Mouse (Mus musculus) CD8-positive naive resting alpha-beta T cell, adult 2 months (primary cell): Measurements from ENCODE around the gene Gstm2.
"Not testable (repeated sequence)": the region's sequence is repeated elsewhere in the genome, so short reads cannot be mapped to it uniquely, and the experiment has no call there.

Experiments
- DNase-seq, 2 experiments: peaks; one replicate each; pipeline ENCODE4 v3.0.0; 2022; ENCODE audit warnings: low read depth in 2 of 2, low spot score in 2 of 2

Gene Gstm2

DNA sequence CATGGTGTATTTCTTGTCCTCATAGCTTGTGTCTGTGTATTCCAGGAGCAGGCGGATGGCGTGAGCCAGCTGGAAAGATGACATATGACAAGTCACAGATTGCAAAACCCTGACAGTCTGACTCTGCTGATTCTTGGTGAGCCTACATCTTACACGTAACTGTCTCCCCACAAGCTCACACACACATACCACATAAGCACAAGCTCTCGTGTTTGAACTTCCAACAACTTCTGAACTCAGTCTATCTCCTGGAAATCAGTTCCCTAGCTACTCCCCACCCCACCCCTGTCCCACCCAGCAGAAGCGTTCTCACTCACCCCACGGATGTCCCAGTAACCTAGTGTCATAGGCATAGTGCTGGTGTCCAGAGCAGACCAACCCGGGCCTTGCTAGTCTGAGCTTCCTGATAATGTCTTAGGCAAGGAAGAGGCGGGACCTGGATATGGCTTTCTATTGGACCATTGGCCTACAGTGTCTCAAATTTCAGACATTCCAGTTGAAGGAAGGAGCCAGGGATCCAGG lies at the start of gene Gstm2:
Gene Gstm2 (minus strand): TSS at position 413 of the 522 bp plus-strand sequence.
- no peak for DNase-seq

DNA sequence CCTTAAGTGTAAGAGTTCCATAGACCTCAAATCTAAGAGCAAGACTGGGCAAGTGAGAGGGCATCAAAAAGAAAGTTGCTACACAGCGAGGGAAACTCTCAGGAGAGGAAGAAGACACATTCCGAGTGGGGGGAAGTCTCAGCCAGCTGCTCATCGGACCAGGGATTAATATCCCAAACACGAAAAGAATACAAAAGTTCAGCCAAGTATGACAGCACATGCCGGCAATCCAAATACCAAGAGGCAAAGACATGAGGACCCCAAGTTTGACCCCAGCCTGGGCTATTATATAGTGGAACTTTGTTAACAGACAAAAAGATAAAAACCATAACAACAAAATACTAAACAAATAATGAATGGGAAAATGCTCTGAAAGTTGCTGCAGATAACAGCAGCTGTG lies 46.9 kb upstream of the Gstm2 start:
- no peak for DNase-seq

DNA sequence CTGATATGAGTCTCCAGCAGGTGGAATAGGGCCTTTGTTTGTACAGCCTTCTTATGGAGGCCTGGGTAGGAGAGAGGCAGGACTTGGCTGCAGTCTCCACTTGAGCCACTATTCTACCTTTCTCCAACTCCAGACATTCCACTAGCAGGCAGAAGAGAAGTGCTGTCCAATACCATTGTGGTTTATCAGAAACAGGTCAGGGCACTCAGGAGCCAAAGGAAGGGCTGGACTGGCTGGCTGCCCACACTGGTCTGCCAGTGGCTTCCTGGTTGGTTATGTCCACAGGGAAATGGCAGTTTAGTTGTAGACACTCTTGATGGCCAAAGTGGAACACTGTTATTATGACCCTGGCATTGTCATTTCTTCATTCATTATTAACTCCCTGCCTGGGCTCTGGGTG lies 45.9 kb upstream of the Gstm2 start:
- no peak for DNase-seq

DNA sequence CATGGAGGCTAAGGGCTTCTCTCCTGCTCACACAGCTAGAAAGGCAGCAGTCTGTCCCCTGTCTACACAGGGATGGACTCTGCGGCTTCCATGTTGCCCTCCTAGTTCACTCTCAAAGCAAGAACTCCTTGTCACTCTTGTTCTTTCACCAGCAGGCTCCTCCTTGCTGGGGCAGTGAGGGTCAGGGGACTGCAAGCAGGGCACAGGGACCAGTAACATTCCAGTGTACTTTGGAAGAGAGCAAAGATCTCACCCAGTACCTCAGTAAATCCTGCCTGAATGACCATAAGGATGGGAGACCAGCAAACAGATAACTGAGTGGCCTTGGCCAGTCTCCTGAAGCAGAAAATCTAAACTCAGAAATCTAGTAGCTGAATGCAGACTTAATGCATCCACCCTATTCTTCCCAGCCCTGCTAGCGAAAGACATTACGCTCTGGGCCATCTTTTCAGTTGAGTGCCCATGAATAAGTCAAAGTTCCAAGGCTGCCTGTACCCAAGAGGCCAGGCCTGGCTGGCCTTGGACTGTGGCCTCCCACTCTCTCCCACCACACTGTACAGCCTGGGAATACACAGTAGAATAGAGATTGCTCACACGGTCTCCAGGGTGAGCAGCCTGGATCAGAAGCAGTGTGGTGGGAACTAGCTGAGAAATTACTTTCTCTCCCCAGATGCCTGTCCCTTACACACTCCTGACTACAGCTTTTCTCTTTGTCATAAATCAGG lies 42.5 kb upstream of the Gstm2 start:
- DNase-seq = no peak

DNA sequence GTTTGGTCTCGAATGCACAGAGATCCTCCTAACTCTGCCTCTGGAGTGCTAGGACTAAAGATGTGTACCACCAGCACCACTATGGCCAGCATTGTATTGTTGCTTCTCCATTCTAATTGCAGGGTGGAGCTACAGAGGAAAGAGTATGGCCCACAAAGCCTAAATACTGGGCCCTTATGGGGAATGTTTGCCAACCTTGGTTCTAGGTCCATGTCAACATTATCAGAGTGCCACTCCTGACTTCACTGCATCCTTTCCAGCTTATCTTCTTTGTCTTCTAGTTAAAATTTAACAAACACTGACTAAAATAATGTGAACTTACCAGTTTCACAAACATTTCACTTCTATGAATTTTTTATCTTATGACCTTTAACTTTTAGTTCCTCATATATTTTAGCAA lies 40.3 kb upstream of the Gstm2 start:
- DNase-seq = no peak

DNA sequence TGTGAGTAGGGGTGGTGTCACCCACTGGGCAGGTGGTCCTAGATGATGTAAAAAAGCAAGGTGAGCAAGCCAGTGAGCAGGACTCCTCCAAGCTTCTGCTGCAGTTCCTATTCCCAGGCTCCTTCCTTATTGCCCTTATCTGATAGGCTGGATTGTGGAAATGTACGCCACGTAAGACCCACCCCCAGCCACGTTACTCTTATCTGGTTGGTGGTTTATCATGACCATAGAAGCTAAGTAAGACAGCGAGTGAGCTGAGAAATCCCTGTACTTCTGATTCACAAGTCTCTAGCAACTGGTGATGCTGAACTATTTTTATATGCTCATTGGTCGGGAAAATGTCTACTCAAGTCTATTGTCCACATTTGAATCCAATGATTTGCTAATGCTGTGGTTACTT lies 39.8 kb upstream of the Gstm2 start:
- no peak for DNase-seq

DNA sequence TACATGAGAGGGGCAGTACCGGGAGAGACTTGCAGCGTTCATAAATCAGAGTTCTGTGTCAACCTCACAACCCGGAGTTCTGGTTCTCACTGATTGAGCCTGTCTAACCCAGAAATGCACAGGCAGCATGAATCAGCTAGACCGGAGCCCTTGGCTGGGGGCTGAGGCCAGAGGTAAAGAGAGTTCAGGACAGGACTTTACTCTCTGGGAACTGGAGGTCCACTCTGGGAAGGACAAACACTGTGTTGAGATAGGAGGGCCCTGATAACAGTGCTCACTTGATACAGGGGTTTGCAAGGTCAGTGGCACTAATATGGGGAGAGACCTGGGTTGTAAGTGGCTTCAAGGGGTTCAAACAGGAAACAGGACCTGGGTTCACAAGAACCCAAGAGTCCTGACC lies 39.1 kb upstream of the Gstm2 start:
- no peak for DNase-seq

DNA sequence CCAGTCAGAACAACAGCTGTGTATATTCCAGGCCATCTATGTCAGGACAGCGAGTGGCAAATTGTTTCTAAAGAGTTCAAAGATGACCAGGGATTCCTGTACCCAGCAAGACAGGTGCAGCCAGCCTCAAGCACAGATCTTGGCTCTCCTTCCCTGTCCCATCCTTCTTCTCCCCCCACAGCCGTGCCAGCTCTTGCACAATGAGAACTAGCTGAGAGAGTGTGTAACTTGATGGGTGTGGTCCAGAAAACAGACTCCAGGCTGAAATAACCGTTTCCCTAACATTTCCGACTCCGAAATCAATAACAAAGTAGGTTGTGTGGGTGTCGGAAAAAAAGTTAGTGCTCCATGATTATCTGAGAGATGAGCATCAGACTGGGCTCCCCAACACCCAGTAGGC lies 36.4 kb upstream of the Gstm2 start:
- DNase-seq = no peak

DNA sequence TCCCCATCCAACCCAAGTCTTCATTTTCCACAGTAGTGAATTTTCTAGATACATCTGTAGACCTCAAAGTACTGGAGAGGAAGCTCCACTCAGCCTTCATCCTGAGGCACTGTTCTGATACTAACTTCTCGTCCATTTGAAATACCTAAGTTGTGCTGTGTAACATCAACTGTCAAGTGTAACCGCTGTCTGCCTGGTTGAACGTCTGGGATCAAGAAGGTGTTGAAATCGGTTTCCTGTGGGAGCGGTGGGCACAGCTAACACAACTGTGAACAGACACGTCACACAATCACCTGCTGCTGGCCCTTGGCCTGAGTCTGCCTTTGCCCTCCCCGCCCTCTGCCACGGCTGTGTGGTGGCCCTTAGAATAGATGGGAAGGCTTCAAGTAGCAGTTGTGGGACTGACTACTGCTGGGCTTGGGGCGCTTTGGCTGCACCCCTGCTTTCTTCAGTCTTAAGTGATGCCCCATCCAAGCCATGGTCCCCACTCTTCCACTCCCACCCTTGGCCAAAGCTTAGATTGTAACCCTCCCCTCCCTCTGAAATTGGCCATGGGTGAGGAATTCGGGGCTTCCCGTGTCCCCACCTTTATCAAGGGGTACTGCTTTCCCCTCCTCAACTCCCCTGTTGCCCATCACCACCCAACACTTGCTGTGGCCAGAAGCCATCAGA lies 34.2 kb upstream of the Gstm2 start:
- DNase-seq = not testable (repeated sequence)

DNA sequence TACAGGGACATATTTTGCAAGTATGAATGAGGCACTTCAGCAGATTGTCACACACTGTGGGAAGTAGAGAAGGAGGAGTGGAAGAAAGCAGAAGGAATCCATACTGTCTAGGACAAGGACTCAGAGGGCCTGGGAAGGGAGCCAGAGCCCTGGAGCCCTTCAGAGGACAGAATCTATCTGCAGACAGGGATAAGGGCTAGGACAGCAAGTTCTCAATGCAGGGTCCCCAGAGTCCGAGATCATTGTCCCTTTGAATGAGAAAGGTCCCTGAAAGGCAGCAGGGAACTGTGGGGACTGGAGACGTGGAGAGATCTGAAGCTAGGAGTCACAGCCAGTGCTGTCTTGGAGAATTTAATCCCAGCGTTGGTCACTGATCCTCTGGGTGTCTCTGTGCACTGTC lies 33.0 kb upstream of the Gstm2 start:
- DNase-seq = not testable (repeated sequence)

DNA sequence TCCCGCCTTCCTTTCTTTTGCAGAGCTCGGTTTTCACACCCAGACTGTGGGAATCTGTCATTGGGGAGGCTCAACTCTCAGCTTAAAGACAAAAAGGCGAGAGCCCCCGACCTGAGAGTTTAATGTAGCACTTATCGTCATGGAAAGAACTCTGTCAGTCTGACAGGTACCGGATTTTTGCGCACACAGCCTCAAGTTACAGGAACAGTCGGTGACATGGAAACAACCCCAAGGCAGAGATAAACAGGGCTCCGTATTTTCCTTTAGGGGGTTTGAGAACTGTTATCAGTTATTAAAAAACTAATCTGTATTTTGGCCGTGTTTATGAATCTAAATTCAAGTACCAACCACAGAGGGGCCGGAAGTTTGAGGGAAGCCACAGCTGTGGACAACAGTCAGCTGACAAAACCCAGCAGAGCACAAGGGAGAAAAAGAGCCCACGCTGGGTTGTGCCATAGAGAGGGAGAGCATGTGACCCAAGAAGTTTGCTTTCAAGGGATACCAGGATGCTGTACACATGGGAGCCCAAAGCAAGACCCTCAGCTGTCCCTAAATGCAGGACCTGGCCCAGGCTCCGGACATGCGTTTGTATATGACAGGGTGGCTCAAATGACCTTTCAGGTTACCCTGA lies 32.1 kb upstream of the Gstm2 start:
- no peak for DNase-seq

DNA sequence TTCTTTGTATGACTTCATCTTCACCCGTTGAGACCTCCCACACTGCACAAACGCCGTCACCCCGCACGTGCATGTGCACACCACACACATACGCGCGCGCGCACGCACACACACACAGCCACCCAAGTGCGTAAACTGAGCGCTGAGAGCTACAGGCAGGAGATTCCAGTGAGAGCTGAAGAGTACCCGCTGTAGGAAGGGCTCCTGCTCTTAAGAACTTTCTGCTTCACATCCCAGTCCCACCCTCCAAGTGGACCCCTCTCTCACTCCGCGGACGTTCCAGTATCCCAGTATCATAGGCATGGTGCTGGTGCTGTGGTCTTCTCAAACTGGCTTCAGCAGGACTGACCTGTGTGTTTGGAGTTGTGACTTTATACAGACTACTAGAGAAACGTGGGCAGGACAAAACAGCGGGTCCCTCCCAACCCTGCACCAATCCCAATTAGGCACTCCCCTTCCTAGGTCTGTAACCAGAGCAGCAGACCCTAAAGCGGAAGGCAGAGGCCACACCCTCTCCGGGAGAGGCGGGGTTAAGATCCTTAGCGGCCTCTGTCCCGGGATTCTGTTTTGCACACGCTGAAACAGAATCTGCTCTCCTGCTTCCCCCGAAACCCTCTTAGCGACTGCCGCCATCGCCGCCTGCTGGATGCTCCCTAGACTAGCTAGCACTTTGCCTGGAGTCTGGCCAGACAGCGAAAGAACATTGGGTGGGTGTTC lies 31.4 kb upstream of the Gstm2 start, which contains the start of gene Gstm1:
Gene Gstm1 (minus strand): TSS at position 501 of the 717 bp plus-strand sequence.
- peak; percentile 37 to 56 for DNase-seq

DNA sequence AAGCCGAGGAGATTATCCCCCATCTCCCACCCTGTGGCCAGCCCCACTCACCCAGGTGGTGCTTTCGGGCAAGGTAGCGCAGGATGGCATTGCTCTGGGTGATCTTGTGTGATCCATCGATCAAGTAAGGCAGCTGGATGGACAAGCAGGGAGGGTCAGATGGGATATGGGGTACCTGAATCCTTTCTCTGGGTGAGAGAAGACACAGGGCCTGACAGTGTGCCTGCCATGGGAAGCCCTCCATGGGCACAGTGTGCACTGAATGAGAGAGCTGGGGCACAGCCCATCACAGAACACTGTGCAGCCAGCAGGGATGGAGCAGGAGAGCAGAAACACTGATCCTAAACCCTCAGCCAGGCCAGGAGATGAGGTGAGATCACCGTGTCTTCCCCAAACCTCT lies 30.2 kb upstream of the Gstm2 start:
- DNase-seq = not testable (repeated sequence)

DNA sequence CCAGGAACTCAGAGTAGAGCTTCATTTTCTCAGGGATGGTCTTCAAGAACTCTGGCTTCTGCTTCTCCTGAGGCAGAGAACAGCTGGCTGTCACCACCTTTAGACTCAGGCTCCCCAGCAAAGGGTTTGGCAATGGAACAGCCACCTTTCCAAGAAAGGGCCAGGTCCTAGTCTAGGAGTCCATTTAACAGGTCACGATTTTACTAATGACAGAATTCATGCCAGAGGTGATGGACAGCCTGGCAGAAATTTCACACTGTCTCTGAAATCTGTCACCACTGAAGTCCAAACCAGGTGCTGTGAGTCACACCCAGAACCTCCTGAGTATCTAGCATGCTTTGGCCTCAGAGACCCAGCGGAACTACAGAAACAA lies 28.7 kb upstream of the Gstm2 start:
- DNase-seq = no peak

DNA sequence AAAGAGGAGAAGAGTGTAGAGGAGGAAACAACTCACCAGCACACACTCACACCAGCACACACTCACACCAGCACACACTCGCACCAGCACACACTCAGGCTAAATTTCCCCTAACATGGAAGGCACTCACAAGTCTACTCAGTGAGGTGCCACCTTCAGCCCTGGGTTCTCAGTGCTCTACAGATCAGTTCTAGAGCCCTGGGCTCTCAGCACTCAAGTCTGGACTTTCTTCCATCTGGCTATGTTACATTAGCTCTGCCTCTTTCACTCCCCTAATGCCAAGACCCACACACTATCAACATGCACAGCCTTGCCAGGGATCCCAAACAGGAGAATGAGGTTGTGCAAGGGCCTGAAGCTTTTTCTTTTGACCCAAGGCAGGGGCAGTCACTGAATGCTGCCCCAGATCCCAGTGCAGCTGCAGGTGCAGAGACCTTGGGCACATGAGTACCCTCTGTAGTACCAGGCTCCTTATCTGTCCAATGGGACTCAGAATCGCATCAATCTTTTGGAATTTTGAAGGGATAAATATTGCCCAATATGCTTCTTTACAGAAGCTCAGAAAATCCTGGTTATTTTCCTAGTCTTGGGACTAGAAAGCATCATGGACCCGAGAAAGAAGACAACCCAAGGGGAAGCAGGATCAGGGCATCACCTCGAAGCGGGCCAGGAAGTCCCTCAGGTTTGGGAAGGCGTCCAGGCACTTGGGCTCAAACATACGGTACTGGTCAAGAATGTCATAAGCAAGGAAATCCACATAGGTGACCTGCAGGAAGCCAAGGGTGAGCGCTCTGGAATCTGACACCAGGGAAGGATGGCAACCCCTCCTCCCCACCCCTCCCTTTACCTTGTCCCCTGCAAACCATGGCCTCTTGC lies 28.1 kb upstream of the Gstm2 start:
- no peak for DNase-seq

DNA sequence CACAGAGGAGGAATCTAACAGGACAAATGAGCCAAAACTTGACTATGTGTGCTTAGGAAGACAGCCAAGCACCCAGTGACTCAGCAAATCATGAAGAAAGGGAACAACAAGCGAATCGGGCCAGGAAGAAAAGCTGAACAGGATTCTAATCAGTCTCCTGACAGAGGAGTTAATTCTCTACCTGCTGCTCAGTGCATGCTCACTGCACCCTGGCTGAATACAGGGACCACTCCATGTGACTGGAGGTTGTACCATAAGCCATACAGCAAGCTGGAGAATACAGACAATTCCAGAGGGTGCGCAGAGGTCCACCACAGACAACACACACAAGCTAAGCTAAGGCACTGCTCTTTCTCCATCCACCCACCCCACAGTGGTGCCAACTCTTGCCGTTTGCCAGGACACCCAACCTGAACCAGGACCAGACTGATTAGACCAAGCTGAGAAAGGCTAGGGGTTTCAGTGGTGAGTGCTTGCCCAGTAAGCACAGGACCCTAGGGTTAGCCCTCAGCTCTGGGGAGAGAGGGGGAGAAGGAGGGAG lies 27.1 kb upstream of the Gstm2 start:
- DNase-seq = no peak

DNA sequence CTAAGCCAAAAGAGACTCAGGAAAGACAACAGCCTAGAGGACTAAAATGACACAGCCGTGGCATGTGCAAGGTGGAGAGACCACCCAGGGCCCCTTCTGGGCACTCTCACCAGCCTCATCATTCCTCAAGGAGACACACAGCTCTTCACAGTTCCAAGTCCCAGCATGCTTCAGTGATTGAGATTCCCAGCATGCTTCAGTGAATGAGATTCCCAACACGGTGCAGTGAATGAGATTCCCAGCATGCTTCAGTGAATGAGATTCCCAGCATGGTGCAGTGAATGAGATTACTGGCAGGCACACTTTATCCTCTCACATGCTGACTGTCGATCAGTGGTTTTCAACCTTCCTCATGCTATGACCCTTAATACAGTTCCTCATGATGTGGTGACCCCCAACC lies 25.3 kb upstream of the Gstm2 start:
- DNase-seq = no peak

DNA sequence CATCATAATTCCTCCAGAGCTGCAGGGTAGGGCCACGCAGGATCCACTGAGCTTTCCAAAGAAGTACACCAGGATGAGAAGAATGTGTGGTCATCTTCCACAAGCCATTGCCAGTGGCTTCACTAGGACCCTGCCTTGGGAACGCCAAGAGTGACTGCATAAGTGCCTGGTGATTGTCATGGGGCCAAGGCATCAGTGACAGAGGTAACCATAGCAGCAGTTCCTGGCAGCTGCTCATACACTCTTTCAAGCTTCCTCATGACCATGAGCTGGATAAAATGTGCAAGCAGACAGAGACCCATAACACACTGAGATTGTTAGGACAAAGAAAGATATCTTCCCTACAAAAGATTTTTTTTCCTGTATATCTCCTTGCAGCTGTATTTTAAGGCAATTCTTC lies 24.0 kb upstream of the Gstm2 start:
- no peak for DNase-seq

DNA sequence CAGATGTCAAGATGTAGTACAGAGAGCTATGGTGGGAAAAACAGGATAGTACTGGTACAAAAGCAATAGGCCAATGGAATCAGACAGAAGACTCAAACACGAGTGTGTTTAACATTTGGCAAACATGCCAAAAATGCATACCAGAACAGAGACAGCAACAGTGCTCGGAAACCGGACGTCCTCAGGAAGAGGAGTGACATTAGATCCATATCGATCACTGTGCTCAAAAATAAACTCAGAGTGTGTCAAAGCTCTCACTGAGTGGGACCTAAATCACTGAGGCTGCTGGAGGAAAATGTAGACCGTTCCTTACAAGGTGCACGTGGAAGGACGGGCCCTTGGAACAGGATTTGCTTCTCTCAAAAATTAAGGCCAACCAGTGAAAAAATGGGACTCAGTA lies 15.8 kb upstream of the Gstm2 start:
- no peak for DNase-seq

DNA sequence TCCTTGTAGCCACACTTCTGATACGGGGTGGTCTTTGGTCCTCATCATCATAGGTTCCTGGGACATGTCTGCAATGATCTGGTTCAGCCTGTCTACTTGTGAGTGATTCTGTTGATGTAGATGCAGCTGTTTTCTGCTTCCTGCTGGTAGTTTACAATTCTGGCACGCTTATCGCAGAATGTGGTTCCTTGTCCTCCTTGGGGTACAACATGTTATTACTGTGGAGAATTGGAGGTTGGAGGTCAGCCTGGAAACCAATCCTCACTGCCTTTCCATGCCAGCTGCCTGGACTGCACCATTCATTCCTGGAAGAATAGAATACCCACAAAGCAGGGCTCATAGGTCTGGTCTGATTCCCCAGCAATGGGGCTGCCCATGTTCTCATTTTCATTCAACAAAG lies 13.2 kb upstream of the Gstm2 start:
- no peak for DNase-seq
